Mouse (Mus musculus) embryonic facial prominence, embryonic 13.5 days (tissue): ENCODE measurements around the gene Chrm5. TPM values are rescaled to one million over a fixed set of nuclear protein-coding genes. Genes with fewer than 3 reads are reported as not detected.

ENCODE experiments used
- ATAC-seq: fragments of 200-750 bp; cut with Nextera tagmentation; 2 replicates; pipeline ENCODE4 v1.8.0; 2017; ENCODE audit warnings: low read depth; ENCODE audit not compliant: insufficient number of reproducible peaks, insufficient read depth, low FRiP score, low TSS enrichment
- H3K27ac ChIP-seq: fragments of 300-500 bp; sonication (generic); 2 replicates; pipeline ENCODE4 v1.5.1; 2015; ENCODE audit warnings: moderate library complexity, mild to moderate bottlenecking, inconsistent platforms
- H3K27me3 ChIP-seq: fragments of 300-500 bp; sonication (generic); 2 replicates; pipeline ENCODE4 v1.6.1; 2015; ENCODE audit warnings: mild to moderate bottlenecking, inconsistent platforms
- H3K36me3 ChIP-seq: fragments of 300-500 bp; sonication (generic); 2 replicates; pipeline ENCODE4 v1.6.1; 2015; ENCODE audit warnings: mild to moderate bottlenecking, inconsistent platforms
- H3K4me1 ChIP-seq: fragments of 300-500 bp; sonication (generic); 2 replicates; pipeline ENCODE4 v1.6.1; 2015; ENCODE audit warnings: inconsistent platforms
- H3K4me2 ChIP-seq: fragments of 300-500 bp; sonication (generic); 2 replicates; pipeline ENCODE4 v1.6.1; 2015; ENCODE audit warnings: moderate library complexity, mild to moderate bottlenecking, inconsistent platforms
- H3K4me3 ChIP-seq: fragments of 300-500 bp; sonication (generic); 2 replicates; pipeline ENCODE4 v1.5.1; 2015; ENCODE audit warnings: mild to moderate bottlenecking, inconsistent platforms
- H3K9ac ChIP-seq: fragments of 300-500 bp; sonication (generic); 2 replicates; pipeline ENCODE4 v1.6.1; 2015; ENCODE audit warnings: mild to moderate bottlenecking, inconsistent platforms
- H3K9me3 ChIP-seq: fragments of 300-500 bp; sonication (generic); 2 replicates; pipeline ENCODE4 v1.6.1; 2016; ENCODE audit warnings: inconsistent platforms
- WGBS: fragments of 180-500 bp; shearing (Covaris S2); methylation state at CpG from one replicate; pipeline ENCODE4 v1.1.7; 2015; ENCODE audit warnings: mixed read lengths; 5-methylcytosine and 5-hydroxymethylcytosine counted together
- polyA plus RNA-seq: library from polyadenylated mRNA; unstranded; fragments of >200 nt; fragmentation: Nextera tagmentation; extraction: Ambion mirVana; gene quantifications from 2 replicates; pipeline ENCODE4 v1.2.1, GENCODE M21; 2015

The Chrm5 gene
- not detected in 2 replicates for polyA plus RNA-seq

DNA sequence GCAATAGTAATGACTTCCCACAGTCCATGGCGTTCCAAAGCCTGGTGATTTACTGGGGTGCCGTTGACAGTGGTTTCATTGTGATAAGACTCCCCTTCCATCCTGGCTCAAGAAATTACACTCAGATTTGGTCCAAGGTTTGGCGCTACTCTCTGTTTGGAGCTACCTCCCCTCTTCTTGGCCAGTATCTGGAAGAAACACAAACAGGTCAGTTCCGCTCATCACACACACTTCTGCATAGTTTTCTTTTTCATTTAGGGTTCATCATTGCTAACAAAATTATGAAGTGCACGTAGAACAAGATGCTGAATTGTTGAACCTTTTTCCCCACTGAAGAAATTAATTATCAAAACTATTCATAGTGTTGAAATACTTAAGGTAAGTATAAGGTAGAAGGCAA is at the start of gene Chrm5:
Chrm5 (minus strand) TSS at position 101 of the 400 bp plus-strand sequence.
- Histone ChIP-seq H3K27me3 (no peaks in the 10 kb centered on the region), H3K4me3 (no peak within 1 kb of the TSS), H3K9me3 (no peaks in the 10 kb centered on the region), H3K9ac (no peak within 1 kb of the TSS), H3K4me2 (no peak within 1 kb of the TSS), H3K36me3 (no peaks in the 10 kb centered on the region), H3K4me1 (no peaks in the 10 kb centered on the region), H3K27ac (no peak within 1 kb of the TSS)
- no peak for ATAC-seq
- WGBS: 91% methylated on average over 5 of the region's 5 CpGs

DNA sequence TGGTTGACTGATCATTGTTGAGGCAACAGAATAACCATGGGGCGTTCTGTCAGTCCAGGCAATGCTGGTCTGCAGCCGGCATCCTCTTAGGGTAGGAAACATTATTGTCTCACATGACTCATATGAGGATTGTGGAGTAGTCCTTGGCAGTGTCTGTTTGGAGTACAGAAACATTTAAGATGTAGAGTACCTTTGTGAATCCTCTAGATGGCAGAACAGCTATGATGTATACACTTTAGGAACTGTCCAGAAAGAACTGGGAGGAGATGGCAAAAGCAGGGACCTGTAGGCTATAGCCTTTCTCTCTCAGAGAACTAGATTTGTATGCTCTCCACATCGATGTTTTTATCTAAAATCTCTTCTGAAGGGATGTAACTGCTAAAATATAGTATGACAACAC is 46.4 kb upstream of the Chrm5 start:
- 90% methylated on average over 3 of the region's 3 CpGs for WGBS
- ATAC-seq: no peak
- no peak overlapping the region for H3K4me2 ChIP-seq
- no peaks in the 10 kb centered on the region for H3K9me3 ChIP-seq
- H3K27ac ChIP-seq: no peak overlapping the region
- no peaks in the 10 kb centered on the region for H3K36me3 ChIP-seq
- H3K4me3 ChIP-seq: no peak overlapping the region
- H3K9ac ChIP-seq: no peak overlapping the region
- H3K4me1 ChIP-seq: no peaks in the 10 kb centered on the region
- H3K27me3 ChIP-seq: no peaks in the 10 kb centered on the region

DNA sequence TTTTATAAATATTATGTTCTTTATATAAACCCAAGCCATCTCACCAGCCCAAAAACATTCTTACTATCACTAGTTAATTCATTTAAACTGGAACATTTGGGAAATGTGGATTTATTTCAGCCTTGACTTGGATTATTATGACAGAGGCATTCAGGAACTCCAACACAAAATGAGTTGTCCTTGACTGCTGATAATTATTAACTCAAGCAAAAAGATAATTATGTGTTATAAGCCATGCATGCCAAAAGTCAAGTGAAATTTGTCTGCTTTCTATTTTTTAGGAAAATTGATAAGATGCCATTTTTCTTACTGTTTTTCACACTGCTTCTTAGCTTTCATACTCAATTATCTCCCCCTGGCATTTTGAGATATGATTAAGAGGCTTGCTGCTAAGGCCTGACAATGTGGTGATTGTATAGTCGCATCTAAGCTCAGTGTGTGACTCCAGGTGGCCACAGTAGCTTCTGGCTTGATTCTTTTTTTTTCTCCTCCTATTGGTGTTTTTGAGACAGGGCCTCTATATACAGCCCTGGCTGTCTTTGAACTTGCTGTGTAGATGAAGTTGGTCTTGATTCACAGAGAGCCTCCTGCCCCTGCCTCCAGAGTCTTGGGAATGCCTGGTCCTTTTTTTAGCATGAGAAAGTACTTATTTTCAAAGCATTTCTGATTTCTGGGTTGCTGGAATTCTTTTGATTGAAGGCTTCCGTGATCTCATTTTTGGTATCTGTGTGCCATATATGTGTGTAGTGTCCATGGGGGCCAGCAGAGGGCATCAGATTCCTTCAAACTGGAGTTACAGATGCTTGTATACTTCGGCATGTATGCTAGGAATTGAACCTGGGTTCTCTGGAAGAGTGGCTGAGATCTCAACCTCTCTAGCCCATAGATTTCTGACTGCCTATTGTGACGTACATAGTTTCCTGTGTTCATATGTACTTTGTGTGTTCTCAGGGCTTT is 40.2 kb upstream of the Chrm5 start:
- Histone ChIP-seq H3K4me2 (no peak overlapping the region), H3K9ac (no peak overlapping the region), H3K36me3 (no peaks in the 10 kb centered on the region), H3K4me3 (no peak overlapping the region), H3K27ac (no peak overlapping the region), H3K27me3 (no peaks in the 10 kb centered on the region), H3K4me1 (no peaks in the 10 kb centered on the region), H3K9me3 (no peaks in the 10 kb centered on the region)
- WGBS: 86% methylated on average over 4 of the region's 4 CpGs
- ATAC-seq: no peak

DNA sequence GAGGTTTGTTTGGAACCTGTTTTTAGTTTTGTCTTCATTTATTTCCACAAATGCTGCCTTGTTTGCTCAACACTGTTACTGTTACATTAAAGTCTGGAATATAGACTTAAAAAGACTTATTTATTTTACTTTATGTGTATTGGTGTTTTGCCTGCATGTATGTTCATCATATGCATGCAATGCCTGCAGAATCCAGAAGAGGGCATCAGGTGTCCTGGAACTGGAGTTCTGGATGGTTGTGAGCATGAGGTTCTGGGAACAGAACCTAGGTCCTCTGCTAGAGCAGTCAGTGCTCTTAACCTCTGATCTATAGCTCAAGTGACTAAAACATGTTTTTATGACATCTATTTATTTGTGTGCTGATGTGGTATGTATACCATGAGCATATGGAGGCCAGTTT is 38.0 kb upstream of the Chrm5 start:
- Histone ChIP-seq H3K9me3 (no peaks in the 10 kb centered on the region), H3K9ac (no peak overlapping the region), H3K4me2 (no peak overlapping the region), H3K4me1 (0 out of 2 replicates have a peak, but pooled peaks cover 4% of the 10 kb centered on the region), H3K36me3 (no peaks in the 10 kb centered on the region), H3K4me3 (no peak overlapping the region), H3K27ac (no peak overlapping the region), H3K27me3 (no peaks in the 10 kb centered on the region)
- no peak for ATAC-seq

GRCm38 (mm10) chr2:112517218-112517617 is 36.6 kb upstream of the Chrm5 start:
- Histone ChIP-seq H3K27ac (no peak overlapping the region), H3K9ac (no peak overlapping the region), H3K27me3 (no peaks in the 10 kb centered on the region), H3K36me3 (no peaks in the 10 kb centered on the region), H3K4me1 (0 out of 2 replicates have a peak, but pooled peaks cover 4% of the 10 kb centered on the region), H3K9me3 (no peaks in the 10 kb centered on the region), H3K4me2 (no peak overlapping the region), H3K4me3 (no peak overlapping the region)
- ATAC-seq: no peak
- 89% methylated on average over 3 of the region's 3 CpGs for WGBS

DNA sequence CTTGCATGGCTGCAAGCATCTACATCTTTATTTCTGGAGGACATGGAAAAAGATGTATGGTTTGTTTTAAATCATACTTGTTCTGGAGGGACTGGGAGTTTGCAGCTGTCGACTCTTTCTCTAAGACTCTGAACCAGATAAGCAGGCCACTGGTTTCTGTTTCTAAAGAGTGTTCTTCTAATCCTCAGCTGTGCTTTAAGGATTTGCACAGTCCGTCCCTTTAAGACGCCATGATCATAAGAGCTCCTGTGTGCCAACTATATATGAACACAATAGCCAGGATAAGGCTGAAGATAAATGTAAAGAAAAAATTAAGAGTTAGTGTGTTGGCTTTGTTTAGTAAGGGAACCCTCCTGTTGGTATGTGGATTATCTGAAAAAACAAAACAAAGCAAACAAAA is 36.2 kb upstream of the Chrm5 start:
- no peak overlapping the region for H3K4me2 ChIP-seq
- 0 out of 2 replicates have a peak, but pooled peaks cover 4% of the 10 kb centered on the region for H3K4me1 ChIP-seq
- no peaks in the 10 kb centered on the region for H3K9me3 ChIP-seq
- no peak overlapping the region for H3K27ac ChIP-seq
- H3K36me3 ChIP-seq: no peaks in the 10 kb centered on the region
- no peak for ATAC-seq
- no peaks in the 10 kb centered on the region for H3K27me3 ChIP-seq
- WGBS: 79% methylated on average over 3 of the region's 3 CpGs
- no peak overlapping the region for H3K4me3 ChIP-seq
- no peak overlapping the region for H3K9ac ChIP-seq

DNA sequence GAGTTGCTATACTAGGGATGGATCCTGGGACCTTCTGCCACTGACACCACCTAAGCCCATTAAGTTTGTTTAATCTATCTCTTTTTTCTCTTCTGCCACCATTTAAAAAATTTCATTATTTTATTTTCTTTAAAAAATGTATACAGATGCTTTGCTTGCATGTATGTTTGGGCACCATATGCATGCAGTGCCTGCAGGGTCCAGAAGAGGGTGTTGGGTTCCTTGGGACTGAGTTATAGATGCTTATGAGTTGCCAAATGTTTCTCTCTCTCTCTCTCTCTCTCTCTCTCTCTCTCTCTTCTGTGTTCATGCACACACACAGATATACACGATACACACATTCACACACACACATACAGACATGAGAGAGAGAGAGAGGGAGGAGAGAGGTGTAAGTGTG is 32.5 kb upstream of the Chrm5 start:
- WGBS: 100% methylated on average over 1 of the region's 1 CpGs
- Histone ChIP-seq H3K4me2 (no peak overlapping the region), H3K4me3 (no peak overlapping the region), H3K27ac (no peak overlapping the region), H3K9me3 (no peaks in the 10 kb centered on the region), H3K9ac (no peak overlapping the region), H3K36me3 (no peaks in the 10 kb centered on the region), H3K4me1 (0 out of 2 replicates have a peak, but pooled peaks cover 4% of the 10 kb centered on the region), H3K27me3 (no peaks in the 10 kb centered on the region)
- ATAC-seq: no peak

GRCm38 (mm10) chr2:112510140-112510539 is 29.6 kb upstream of the Chrm5 start:
- WGBS: 83% methylated on average over 4 of the region's 4 CpGs
- ATAC-seq: no peak
- H3K4me2 ChIP-seq: no peak overlapping the region
- H3K4me3 ChIP-seq: no peak overlapping the region
- no peaks in the 10 kb centered on the region for H3K4me1 ChIP-seq
- H3K9me3 ChIP-seq: no peaks in the 10 kb centered on the region
- H3K27me3 ChIP-seq: no peaks in the 10 kb centered on the region
- H3K27ac ChIP-seq: no peak overlapping the region
- no peaks in the 10 kb centered on the region for H3K36me3 ChIP-seq
- no peak overlapping the region for H3K9ac ChIP-seq

- no peak for ATAC-seq
- Histone ChIP-seq H3K4me3 (no peak overlapping the region), H3K9me3 (no peaks in the 10 kb centered on the region), H3K9ac (no peak overlapping the region), H3K4me1 (no peaks in the 10 kb centered on the region), H3K36me3 (no peaks in the 10 kb centered on the region), H3K27me3 (no peaks in the 10 kb centered on the region), H3K27ac (no peak overlapping the region), H3K4me2 (no peak overlapping the region)
- WGBS: 91% methylated on average over 1 of the region's 1 CpGs
These were observed 26.9 kb upstream of the Chrm5 start for GRCm38 (mm10) chr2:112507444-112507843.

GRCm38 (mm10) chr2:112506841-112507435 is 26.4 kb upstream of the Chrm5 start:
- H3K9me3 ChIP-seq: no peaks in the 10 kb centered on the region
- H3K27ac ChIP-seq: no peak overlapping the region
- no peak overlapping the region for H3K4me3 ChIP-seq
- no peak overlapping the region for H3K4me2 ChIP-seq
- ATAC-seq: no peak
- 80% methylated on average over 5 of the region's 5 CpGs for WGBS
- no peaks in the 10 kb centered on the region for H3K36me3 ChIP-seq
- H3K27me3 ChIP-seq: no peaks in the 10 kb centered on the region
- H3K9ac ChIP-seq: no peak overlapping the region
- H3K4me1 ChIP-seq: no peaks in the 10 kb centered on the region

DNA sequence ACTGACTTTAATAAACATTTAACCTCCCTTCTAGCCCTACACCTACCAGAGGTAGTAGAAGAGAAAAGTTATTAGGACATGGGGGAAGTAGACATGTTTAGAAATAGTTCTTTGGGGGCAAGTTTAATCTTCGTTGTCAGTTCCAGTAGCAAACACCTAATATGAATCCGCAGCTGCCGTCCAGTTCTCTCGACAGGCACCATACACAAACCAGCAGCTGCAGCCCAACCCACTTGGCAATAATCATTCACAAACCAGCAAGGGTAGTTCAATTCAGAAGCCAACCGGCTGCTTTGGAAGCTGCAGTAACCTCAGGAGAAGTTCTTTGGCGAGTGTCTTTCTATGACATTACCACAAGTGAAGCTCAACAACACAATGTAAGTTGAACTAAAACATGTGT is 23.4 kb upstream of the Chrm5 start:
- 86% methylated on average over 6 of the region's 6 CpGs for whole genome bisulfite sequencing
- no peaks in the 10 kb centered on the region for H3K36me3 ChIP-seq
- no peak overlapping the region for H3K4me3 ChIP-seq
- H3K27me3 ChIP-seq: no peaks in the 10 kb centered on the region
- peaks cover 3% of the 10 kb centered on the region; the same call in 1 of the 2 replicates for H3K4me1 ChIP-seq
- no peak overlapping the region for H3K9ac ChIP-seq
- ATAC-seq: no peak
- no peaks in the 10 kb centered on the region for H3K9me3 ChIP-seq
- no peak overlapping the region for H3K27ac ChIP-seq
- no peak overlapping the region for H3K4me2 ChIP-seq

DNA sequence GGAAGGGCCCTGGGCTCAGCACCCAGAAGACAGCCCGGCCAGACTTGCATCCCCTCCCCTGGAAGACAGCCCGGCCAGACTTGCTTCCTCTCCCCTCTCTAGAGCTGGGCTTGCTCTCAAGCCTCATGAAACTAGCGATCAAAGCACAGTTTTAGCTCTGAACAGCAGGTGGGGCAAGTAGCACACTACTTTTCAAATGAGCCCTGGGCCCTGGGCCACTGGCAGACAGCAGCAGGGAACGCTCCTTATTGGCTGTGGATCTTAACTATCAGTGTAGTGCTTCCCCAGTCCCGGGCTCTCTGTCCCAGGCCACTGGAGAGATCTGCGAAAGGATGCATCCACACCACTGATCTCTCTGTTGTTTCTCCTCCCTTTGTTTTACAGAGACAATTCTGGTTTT is 20.6 kb upstream of the Chrm5 start:
- Histone ChIP-seq H3K27ac (no peak overlapping the region), H3K27me3 (no peaks in the 10 kb centered on the region), H3K4me1 (peaks cover 3% of the 10 kb centered on the region; the same call in 1 of the 2 replicates), H3K36me3 (no peaks in the 10 kb centered on the region), H3K4me3 (no peak overlapping the region), H3K9me3 (no peaks in the 10 kb centered on the region), H3K9ac (0 out of 2 replicates have a peak overlapping the region, but pooled peaks have one; percentile 40), H3K4me2 (peak overlapping the region; percentile 18; the same call in 1 of the 2 replicates)
- no peak for ATAC-seq
- 5% methylated on average over 6 of the region's 6 CpGs for WGBS
